Mouse (Mus musculus) natural killer cell, adult 2 months (primary cell): ENCODE data around the gene Hcfc2.

Experiments used
- DNase-seq, 2 experiments: peaks; one replicate each; pipeline ENCODE4 v3.0.0; 2022; ENCODE audit warnings: low spot score in 2 of 2

Hcfc2 gene

GRCm38 (mm10) chr10:82699296-82699941 lies 3.5 kb downstream of the Hcfc2 start:
- DNase-seq, result peak; percentile 31 to 40

- no peak for DNase-seq
Observed at GRCm38 (mm10) chr10:82741354-82741753, 45.4 kb downstream of the Hcfc2 start.

GRCm38 (mm10) chr10:82741876-82742275 lies 45.9 kb downstream of the Hcfc2 start:
- DNase-seq, result no peak

GRCm38 (mm10) chr10:82742578-82742977 lies 46.6 kb downstream of the Hcfc2 start:
- DNase-seq, result no peak

GRCm38 (mm10) chr10:82744296-82744695 lies 48.3 kb downstream of the Hcfc2 start:
- no peak for DNase-seq

GRCm38 (mm10) chr10:82745301-82745700 lies 49.3 kb downstream of the Hcfc2 start:
- DNase-seq, result no peak

GRCm38 (mm10) chr10:82746988-82747850 lies 51.3 kb downstream of the Hcfc2 start:
- no peak for DNase-seq

- no peak for DNase-seq
Observed at GRCm38 (mm10) chr10:82750778-82751177, 54.8 kb downstream of the Hcfc2 start.

GRCm38 (mm10) chr10:82752921-82753320 lies 57.0 kb downstream of the Hcfc2 start:
- no peak for DNase-seq

- no peak for DNase-seq
Observed at GRCm38 (mm10) chr10:82754642-82755041, 58.7 kb downstream of the Hcfc2 start.

- no peak for DNase-seq
Observed at GRCm38 (mm10) chr10:82755213-82755890, 59.4 kb downstream of the Hcfc2 start.

- DNase-seq, result no peak
Observed at GRCm38 (mm10) chr10:82756466-82756865, 60.5 kb downstream of the Hcfc2 start.

- no peak for DNase-seq
Observed at GRCm38 (mm10) chr10:82757341-82757740, 61.4 kb downstream of the Hcfc2 start.

- no peak for DNase-seq
Observed at GRCm38 (mm10) chr10:82758368-82758767, 62.4 kb downstream of the Hcfc2 start.

- DNase-seq, result no peak
Observed at GRCm38 (mm10) chr10:82758878-82759277, 62.9 kb downstream of the Hcfc2 start.

- no peak for DNase-seq
Observed at GRCm38 (mm10) chr10:82759706-82760105, 63.7 kb downstream of the Hcfc2 start.

- DNase-seq, result no peak
Observed at GRCm38 (mm10) chr10:82761037-82761811, 65.3 kb downstream of the Hcfc2 start.

- DNase-seq, result peak in 1 of 2 experiments; percentile 18
Observed at GRCm38 (mm10) chr10:82762756-82763681, 67.1 kb downstream of the Hcfc2 start.

GRCm38 (mm10) chr10:82763840-82764631 lies 68.1 kb downstream of the Hcfc2 start, which contains the start of gene Nfyb:
Nfyb (minus strand) TSS chr10:82764144.
- DNase-seq, result peak; percentile 96

- DNase-seq, result no peak
Observed at GRCm38 (mm10) chr10:82768901-82769300, 72.9 kb downstream of the Hcfc2 start.
